Mouse (Mus musculus) stomach, postnatal 0 days (tissue): ENCODE data around the gene Crisp4. TPM values are rescaled to one million over a fixed set of nuclear protein-coding genes. Genes with fewer than 3 reads are reported as not detected.
A peak's percentile ranks its signal among the peaks of the same experiment; 100 is the strongest.

ENCODE experiments used
- ATAC-seq: fragments of 200-750 bp; cut with Nextera tagmentation; 2 replicates; pipeline ENCODE4 v1.8.0; 2017; ENCODE audit not compliant: low FRiP score, low TSS enrichment
- DNase-seq: peaks from one replicate; pipeline ENCODE4 v3.0.0-alpha.2; 2016; ENCODE audit warnings: low spot score
- H3K27ac ChIP-seq: fragments of 300-500 bp; sonication (generic); replicated peaks from 2 replicates; pipeline ENCODE4 v1.5.1; 2014; ENCODE audit warnings: mild to moderate bottlenecking, control low read depth
- H3K27me3 ChIP-seq: fragments of 300-500 bp; sonication (generic); 2 replicates; pipeline ENCODE4 v1.6.1; 2014; ENCODE audit warnings: low read length; ENCODE audit not compliant: control insufficient read depth, insufficient read depth
- H3K36me3 ChIP-seq: fragments of 300-500 bp; sonication (generic); 2 replicates; pipeline ENCODE4 v1.6.1; 2014; ENCODE audit warnings: low read length, mixed read lengths; ENCODE audit not compliant: control insufficient read depth, insufficient read depth
- H3K4me1 ChIP-seq: fragments of 300-500 bp; sonication (generic); replicated peaks from 2 replicates; pipeline ENCODE4 v1.6.1; 2014; ENCODE audit warnings: antibody characterized with exemption; ENCODE audit not compliant: control insufficient read depth, insufficient read depth
- H3K4me2 ChIP-seq: fragments of 300-500 bp; sonication (generic); replicated peaks from 2 replicates; pipeline ENCODE4 v1.6.1; 2014; ENCODE audit warnings: low read depth, mild to moderate bottlenecking, control low read depth, moderate library complexity
- H3K4me3 ChIP-seq: fragments of 300-500 bp; sonication (generic); 2 replicates; pipeline ENCODE4 v1.5.1; 2014; ENCODE audit warnings: low read depth, low read length, control low read depth
- H3K9ac ChIP-seq: fragments of 300-500 bp; sonication (generic); 2 replicates; pipeline ENCODE4 v1.6.1; 2014; ENCODE audit warnings: mild to moderate bottlenecking, low read length, control low read depth, mixed read lengths
- H3K9me3 ChIP-seq: fragments of 300-500 bp; sonication (generic); 2 replicates; pipeline ENCODE4 v1.6.1; 2016; ENCODE audit warnings: low read length; ENCODE audit not compliant: control insufficient read depth
- CTCF ChIP-seq: IDR thresholded peaks from 2 replicates; pipeline ENCODE4 v1.5.1; 2016; ENCODE audit warnings: antibody characterized with exemption, low read depth, mild to moderate bottlenecking, moderate library complexity
- EP300 ChIP-seq: optimal IDR thresholded peaks from 2 replicates; pipeline ENCODE3; 2016; ENCODE audit warnings: antibody characterized with exemption
- WGBS: fragments of 180-500 bp; shearing (Covaris S2); extraction: QIAGEN DNeasy Blood & Tissue Kit; methylation state at CpG from one replicate; pipeline ENCODE4 v1.1.7; 2014; 5-methylcytosine and 5-hydroxymethylcytosine counted together
- polyA plus RNA-seq: library from polyadenylated mRNA; unstranded; fragments of >200 nt; fragmentation: Nextera tagmentation; extraction: Ambion mirVana; gene quantifications from 2 replicates; pipeline ENCODE4 v1.2.1, GENCODE M21; 2015

The Crisp4 gene
- polyA plus RNA-seq, 1 experiment from 2014 or later: not detected

DNA sequence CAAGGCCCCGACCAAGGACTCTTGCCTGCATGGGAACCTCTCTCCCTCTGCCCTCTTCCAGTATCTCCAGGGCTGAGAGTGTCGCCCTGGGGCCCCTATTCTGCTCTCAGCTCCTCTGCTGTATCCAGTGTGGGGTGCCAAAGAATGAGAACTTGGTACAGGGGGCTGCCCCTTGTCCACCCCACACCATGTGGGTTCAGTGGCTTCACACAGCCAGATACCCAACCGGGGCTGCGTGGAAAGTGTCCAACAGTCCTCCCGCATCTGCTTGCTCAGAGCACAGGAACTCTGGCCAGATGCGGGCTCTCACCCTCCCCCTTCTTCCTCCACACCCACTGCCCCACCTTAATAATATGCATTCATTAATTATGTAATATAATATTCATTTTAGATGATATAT is 13.4 kb upstream of the Crisp4 start:
- no peak for TF ChIP-seq CTCF
- no peak for TF ChIP-seq EP300

DNA sequence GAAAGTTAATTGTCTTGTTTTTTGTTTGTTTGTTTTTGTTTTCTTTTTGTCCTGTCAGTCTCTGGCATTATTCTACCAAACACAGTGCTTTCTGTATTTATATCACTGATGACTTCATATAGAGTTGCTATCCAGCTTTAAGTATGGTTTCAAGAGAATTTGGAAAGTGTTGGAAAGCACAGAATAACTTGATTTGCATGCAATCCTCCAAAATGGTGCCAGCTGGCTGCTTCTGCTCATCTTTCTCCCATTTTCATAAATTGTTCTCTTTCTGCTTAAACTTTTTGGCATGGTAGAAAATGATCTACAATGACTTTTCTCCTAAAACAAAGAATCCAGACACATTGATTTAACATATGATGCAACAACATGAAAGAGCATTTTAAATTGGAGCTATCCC is 2.5 kb upstream of the Crisp4 start:
- no peaks in the 10 kb centered on the region for H3K36me3 ChIP-seq
- no peak overlapping the region for H3K27ac ChIP-seq
- H3K27me3 ChIP-seq: no peaks in the 10 kb centered on the region
- no peaks in the 10 kb centered on the region for H3K4me1 ChIP-seq
- no peak for ATAC-seq
- no peak overlapping the region for H3K4me3 ChIP-seq
- no peak overlapping the region for H3K4me2 ChIP-seq
- no peaks in the 10 kb centered on the region for H3K9me3 ChIP-seq
- H3K9ac ChIP-seq: no peak overlapping the region
- no peak for DNase-seq
- TF ChIP-seq EP300: no peak
- no peak for TF ChIP-seq CTCF

More for the DNA sequence above, 13.4 kb upstream of the Crisp4 start:
- no peaks in the 10 kb centered on the region for H3K36me3 ChIP-seq
- no peak overlapping the region for H3K4me3 ChIP-seq
- DNase-seq (no peak), ATAC-seq (no peak)
- H3K27me3 ChIP-seq: no peaks in the 10 kb centered on the region
- H3K4me1 ChIP-seq: no peaks in the 10 kb centered on the region
- H3K9ac ChIP-seq: no peak overlapping the region
- H3K27ac ChIP-seq: no peak overlapping the region
- H3K4me2 ChIP-seq: no peak overlapping the region
- H3K9me3 ChIP-seq: no peaks in the 10 kb centered on the region
- 85% methylated on average over 6 of the region's 6 CpGs for WGBS

DNA sequence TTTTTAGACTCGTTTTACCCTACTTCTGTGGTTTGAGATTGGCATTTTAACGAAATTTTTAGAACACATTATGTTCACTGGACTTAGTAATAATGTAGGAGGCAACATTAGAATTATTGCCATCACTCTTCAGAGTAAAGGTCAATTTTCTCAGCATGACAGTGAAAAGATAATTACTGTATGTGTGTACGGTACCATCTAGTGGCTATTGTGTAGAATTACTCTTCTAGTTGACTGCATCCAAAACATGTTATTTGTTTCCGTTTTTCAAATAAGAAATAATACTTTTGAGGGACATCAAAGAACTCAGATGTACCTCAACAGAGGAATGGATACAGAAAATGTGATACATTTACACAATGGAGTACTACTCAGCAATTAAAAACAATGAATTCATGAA is 14.0 kb downstream of the Crisp4 start:
- no peaks in the 10 kb centered on the region for H3K4me1 ChIP-seq
- no peak overlapping the region for H3K27ac ChIP-seq
- TF ChIP-seq CTCF (peak; percentile 66), EP300 (no peak)
- no peaks in the 10 kb centered on the region for H3K36me3 ChIP-seq
- 58% methylated on average over 4 of the region's 4 CpGs for WGBS
- H3K4me3 ChIP-seq: no peak overlapping the region
- no peaks in the 10 kb centered on the region for H3K27me3 ChIP-seq
- DNase-seq (no peak), ATAC-seq (no peak)
- H3K4me2 ChIP-seq: no peak overlapping the region
- H3K9ac ChIP-seq: no peak overlapping the region
- no peaks in the 10 kb centered on the region for H3K9me3 ChIP-seq

- no peak overlapping the region for H3K4me3 ChIP-seq
- 69% methylated on average over 4 of the region's 4 CpGs for WGBS
- H3K9me3 ChIP-seq: no peaks in the 10 kb centered on the region
- no peaks in the 10 kb centered on the region for H3K4me1 ChIP-seq
- no peak overlapping the region for H3K9ac ChIP-seq
- no peak overlapping the region for H3K27ac ChIP-seq
- ATAC-seq (no peak), DNase-seq (no peak)
- H3K27me3 ChIP-seq: no peaks in the 10 kb centered on the region
- no peaks in the 10 kb centered on the region for H3K36me3 ChIP-seq
- TF ChIP-seq EP300 (no peak), CTCF (no peak)
- H3K4me2 ChIP-seq: no peak overlapping the region
Observed at GRCm38 (mm10) chr1:18129983-18130382, 15.7 kb downstream of the Crisp4 start.

DNA sequence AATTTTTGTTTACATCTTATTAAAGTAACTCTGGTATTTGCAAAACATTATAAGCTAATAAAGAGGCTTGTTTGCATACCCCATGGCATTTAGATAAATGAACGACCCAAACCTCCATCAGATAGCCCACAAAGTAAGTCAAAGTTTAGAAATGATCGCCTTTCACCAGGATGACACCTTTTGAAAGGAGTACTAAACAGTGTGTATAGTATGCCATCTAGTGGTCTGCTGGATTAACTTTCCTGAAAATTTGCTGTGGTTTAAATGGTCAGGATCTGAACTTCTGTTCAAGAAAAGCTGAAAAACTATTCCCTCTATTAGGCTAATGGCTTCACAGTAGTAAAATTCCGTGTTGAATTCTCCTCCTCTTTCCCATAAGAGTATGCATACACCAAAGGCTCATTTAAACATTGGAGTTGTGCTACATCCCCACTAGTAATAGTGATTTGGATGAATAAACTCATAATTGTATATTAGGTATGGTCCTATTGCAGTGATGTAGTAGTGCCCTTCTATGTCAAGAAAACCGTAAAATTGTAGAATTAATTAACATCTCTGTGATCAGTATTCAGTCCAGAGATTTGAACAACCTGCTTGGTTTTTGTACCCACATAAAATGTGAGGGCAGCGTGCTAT is 38.9 kb downstream of the Crisp4 start:
- peak; percentile 78 for TF ChIP-seq CTCF
- no peak for TF ChIP-seq EP300
- DNase-seq: no peak
- Histone ChIP-seq H3K9ac (no peak overlapping the region), H3K4me3 (no peak overlapping the region), H3K9me3 (no peaks in the 10 kb centered on the region), H3K4me1 (no peaks in the 10 kb centered on the region), H3K27ac (no peak overlapping the region), H3K27me3 (no peaks in the 10 kb centered on the region), H3K4me2 (no peak overlapping the region), H3K36me3 (no peaks in the 10 kb centered on the region)
- no peak for ATAC-seq
- WGBS: 34% methylated on average over 5 of the region's 5 CpGs

- TF ChIP-seq EP300: no peak
- TF ChIP-seq CTCF: peak; percentile 76
- Histone ChIP-seq H3K4me1 (no peaks in the 10 kb centered on the region), H3K9me3 (no peaks in the 10 kb centered on the region), H3K4me2 (no peak overlapping the region), H3K4me3 (no peak overlapping the region), H3K36me3 (no peaks in the 10 kb centered on the region), H3K27ac (no peak overlapping the region), H3K27me3 (no peaks in the 10 kb centered on the region), H3K9ac (no peak overlapping the region)
- WGBS: 40% methylated on average over 5 of the region's 5 CpGs
- no peak for DNase-seq
- no peak for ATAC-seq
Observed at GRCm38 (mm10) chr1:18105866-18106529, 39.7 kb downstream of the Crisp4 start.
